Mouse (Mus musculus) left cerebral cortex, adult 2 months (tissue): Measurements from ENCODE around the gene Flad1. TPM values are rescaled to one million over a fixed set of nuclear protein-coding genes. Genes with fewer than 3 reads are reported as not detected.

Source experiments
- DNase-seq, 2 experiments: peaks; one replicate each; pipeline ENCODE4 v3.0.0; 2021 to 2022; ENCODE audit warnings: low spot score in 2 of 2, mixed read lengths in 1 of 2; ENCODE audit errors: extremely low spot score in 1 of 2
- H3K27ac ChIP-seq: fragments of 200-600 bp; 2 replicates; pipeline ENCODE4 v1.8.1; 2022
- H3K4me3 ChIP-seq: fragments of 200-600 bp; 2 replicates; pipeline ENCODE4 v1.8.1; 2022
- CTCF ChIP-seq: fragments of 200-600 bp; IDR thresholded peaks from 2 replicates; pipeline ENCODE4 v1.8.1; 2022; ENCODE audit warnings: antibody characterized with exemption, mild to moderate bottlenecking, moderate library complexity
- intact Hi-C: fragments of 180-260 bp; cut with DNase I; formaldehyde crosslinking; loops from one replicate; pipeline ENCODE4 v1.15.1; 2025
- total RNA-seq, 2 experiments: library from RNA; stranded (reverse); gene quantifications; 2 replicates each; pipeline ENCODE4 v1.2.3; 2021

The Flad1 gene
- total RNA-seq, 2 experiments from 2014 or later, result 34.5 to 37.8 TPM

GRCm38 (mm10) chr3:89385451-89385850, 26.2 kb downstream of the Flad1 start:
- intact Hi-C loops, result no loop called here
- H3K27ac ChIP-seq, result no peak overlapping the region
- H3K4me3 ChIP-seq, result no peak overlapping the region
- no peak for TF ChIP-seq CTCF
- DNase-seq, result no peak

- intact Hi-C loops, result no loop called here
- no peak for TF ChIP-seq CTCF
- no peak for DNase-seq
- Histone ChIP-seq H3K4me3 (no peak overlapping the region), H3K27ac (no peak overlapping the region)
Measured at GRCm38 (mm10) chr3:89384331-89385076, 27.2 kb downstream of the Flad1 start.

GRCm38 (mm10) chr3:89383651-89384255, 27.9 kb downstream of the Flad1 start:
- DNase-seq, result no peak
- H3K4me3 ChIP-seq, result no peak overlapping the region
- TF ChIP-seq CTCF, result no peak
- intact Hi-C loops, result no loop called here
- no peak overlapping the region for H3K27ac ChIP-seq

- no peak for TF ChIP-seq CTCF
- DNase-seq, result no peak
- intact Hi-C loops, result no loop called here
- no peak overlapping the region for H3K27ac ChIP-seq
- no peak overlapping the region for H3K4me3 ChIP-seq
Measured at GRCm38 (mm10) chr3:89382950-89383349, 28.7 kb downstream of the Flad1 start.

- no peak overlapping the region for H3K4me3 ChIP-seq
- no peak overlapping the region for H3K27ac ChIP-seq
- intact Hi-C loops, result no loop called here
- no peak for TF ChIP-seq CTCF
- no peak for DNase-seq
Measured at GRCm38 (mm10) chr3:89382033-89382882, 29.4 kb downstream of the Flad1 start.

GRCm38 (mm10) chr3:89381233-89381632, 30.4 kb downstream of the Flad1 start:
- intact Hi-C loops, result no loop called here
- no peak overlapping the region for H3K27ac ChIP-seq
- DNase-seq, result no peak
- no peak overlapping the region for H3K4me3 ChIP-seq
- no peak for TF ChIP-seq CTCF

- intact Hi-C loops, result no loop called here
- DNase-seq, result no peak
- no peak overlapping the region for H3K27ac ChIP-seq
- no peak overlapping the region for H3K4me3 ChIP-seq
- no peak for TF ChIP-seq CTCF
Measured at GRCm38 (mm10) chr3:89380711-89381110, 31.0 kb downstream of the Flad1 start.

- H3K27ac ChIP-seq, result no peak overlapping the region
- TF ChIP-seq CTCF, result no peak
- no peak overlapping the region for H3K4me3 ChIP-seq
- no peak for DNase-seq
- intact Hi-C loops, result no loop called here
Measured at GRCm38 (mm10) chr3:89380291-89380690, 31.4 kb downstream of the Flad1 start.

GRCm38 (mm10) chr3:89379388-89380131, 32.1 kb downstream of the Flad1 start:
- no peak for DNase-seq
- H3K4me3 ChIP-seq, result no peak overlapping the region
- no peak overlapping the region; the same call in 1 of the 2 replicates for H3K27ac ChIP-seq
- no peak for TF ChIP-seq CTCF
- intact Hi-C loops, result no loop called here

GRCm38 (mm10) chr3:89378394-89379067, 33.1 kb downstream of the Flad1 start:
- DNase-seq, result peak; percentile 75 to 76
- intact Hi-C loops, result no loop called here
- Histone ChIP-seq H3K4me3 (peak overlapping the region; percentile 72), H3K27ac (peak overlapping the region; percentile 93)
- TF ChIP-seq CTCF, result peak; percentile 99

- TF ChIP-seq CTCF, result no peak
- intact Hi-C loops, result no loop called here
- Histone ChIP-seq H3K27ac (peak overlapping the region; percentile 93; the same call in 1 of the 2 replicates), H3K4me3 (no peak overlapping the region)
- DNase-seq, result no peak
Measured at GRCm38 (mm10) chr3:89377831-89378230, 33.8 kb downstream of the Flad1 start.
